Mouse (Mus musculus) lung, adult 2 months (tissue): ENCODE data around the gene Qrich1.
A peak's percentile ranks its signal among the peaks of the same experiment; 100 is the strongest.

ENCODE experiments used
- CTCF ChIP-seq: fragments of 200-500 bp; IDR thresholded peaks from 2 replicates; pipeline ENCODE4 v1.5.1; 2011; ENCODE audit warnings: mild to moderate bottlenecking, low read length, control low read depth; ENCODE audit not compliant: insufficient read depth
- POLR2A ChIP-seq: fragments of 200-500 bp; IDR thresholded peaks from 2 replicates; pipeline ENCODE4 v1.6.1; 2011; ENCODE audit warnings: low read depth, mild to moderate bottlenecking, control low read depth, low read length, borderline replicate concordance; ENCODE audit errors: extremely low read depth

GRCm38 (mm10) chr9:108566815-108567776, 50.5 kb downstream of the Qrich1 start, which contains the start of gene Ndufaf3:
- TF ChIP-seq POLR2A = peak; percentile 98
- peak; percentile 88 for TF ChIP-seq CTCF
